Mouse (Mus musculus) gastrocnemius, postnatal 36 days (tissue): ENCODE data around the gene Sp140. TPM values are rescaled to one million over a fixed set of nuclear protein-coding genes. Genes with fewer than 3 reads are reported as not detected.
A peak's percentile ranks its signal among the peaks of the same experiment; 100 is the strongest.
"Not testable (repeated sequence)": the region's sequence is repeated elsewhere in the genome, so short reads cannot be mapped to it uniquely, and the experiment has no call there.

ENCODE experiments used
- DNase-seq, 2 experiments: peaks; one replicate each; pipeline ENCODE4 v3.0.0; 2022
- intact Hi-C: fragments of 180-260 bp; cut with DNase I; formaldehyde crosslinking; loops from one replicate; pipeline ENCODE4 v1.15.1; 2025
- long read RNA-seq, 2 experiments: library from polyadenylated mRNA; stranded (forward); transcript quantifications; one replicate each; pipeline ENCODE4 v2.0.0; 2021
- total RNA-seq, 2 experiments: library from RNA; stranded (reverse); gene quantifications; 2 replicates each; pipeline ENCODE4 v1.2.3; 2021

Sp140 gene
- under 1 TPM; 0.79 TPM for total RNA-seq
- long read RNA-seq, experiment 1, result 0 reads
- long read RNA-seq, experiment 2, result 0 reads

GRCm38 (mm10) chr1:85600078-85600477 is at the start of gene Sp140:
TSS of gene Sp140 (plus strand) at chr1:85600378.
- intact Hi-C loops, result not testable (repeated sequence)

GRCm38 (mm10) chr1:85555261-85555660 is 44.9 kb upstream of the Sp140 start:
- intact Hi-C loops, result not testable (repeated sequence)
- DNase-seq, result peak in 1 of 2 experiments; percentile 36

More at GRCm38 (mm10) chr1:85600078-85600477, at the start of gene Sp140:
- DNase-seq, result not testable (repeated sequence)

GRCm38 (mm10) chr1:85573554-85573953 is 26.6 kb upstream of the Sp140 start:
- DNase-seq, intact Hi-C loops: not testable (repeated sequence)

- intact Hi-C loops, DNase-seq: not testable (repeated sequence)
Measured at GRCm38 (mm10) chr1:85575376-85575775, 24.8 kb upstream of the Sp140 start, which contains the start of gene G530012D18Rik. TSS of gene G530012D18Rik (plus strand) at chr1:85575676.

- intact Hi-C loops, DNase-seq: not testable (repeated sequence)
Measured at GRCm38 (mm10) chr1:85578372-85579010, 21.7 kb upstream of the Sp140 start.

- intact Hi-C loops, result loop anchor here (5.0 kb wide), 1 partner anchor 158 kb away; no protein-coding TSS in a partner anchor
- not testable (repeated sequence) for DNase-seq
Measured at GRCm38 (mm10) chr1:85579199-85580147, 20.7 kb upstream of the Sp140 start.

- DNase-seq, result not testable (repeated sequence)
- intact Hi-C loops, result loop anchor here (5.0 kb wide), 1 partner anchor 157 kb away; no protein-coding TSS in a partner anchor
Measured at GRCm38 (mm10) chr1:85580148-85580534, 20.0 kb upstream of the Sp140 start.

- intact Hi-C loops, result loop anchor here (5.0 kb wide), 1 partner anchor 157 kb away; no protein-coding TSS in a partner anchor
- DNase-seq, result not testable (repeated sequence)
Measured at GRCm38 (mm10) chr1:85580578-85580977, 19.6 kb upstream of the Sp140 start.

- intact Hi-C loops, result loop anchor here (5.0 kb wide), 1 partner anchor 156 kb away; no protein-coding TSS in a partner anchor
- DNase-seq, result not testable (repeated sequence)
Measured at GRCm38 (mm10) chr1:85581518-85581917, 18.7 kb upstream of the Sp140 start.

- intact Hi-C loops, DNase-seq: not testable (repeated sequence)
Measured at GRCm38 (mm10) chr1:85588697-85589096, 11.5 kb upstream of the Sp140 start.

- DNase-seq, intact Hi-C loops: not testable (repeated sequence)
Measured at GRCm38 (mm10) chr1:85592526-85592925, 7.7 kb upstream of the Sp140 start.

GRCm38 (mm10) chr1:85598271-85599012 is 1.7 kb upstream of the Sp140 start, which contains the start of gene Sp110:
TSS of gene Sp110 (minus strand) at chr1:85598817.
- DNase-seq, intact Hi-C loops: not testable (repeated sequence)

GRCm38 (mm10) chr1:85600794-85601193 is 616 bp downstream of the Sp140 start:
- DNase-seq, intact Hi-C loops: not testable (repeated sequence)

- DNase-seq, intact Hi-C loops: not testable (repeated sequence)
Measured at GRCm38 (mm10) chr1:85604341-85604740, 4.2 kb downstream of the Sp140 start.

- DNase-seq, intact Hi-C loops: not testable (repeated sequence)
Measured at GRCm38 (mm10) chr1:85608361-85608760, 8.2 kb downstream of the Sp140 start.

- DNase-seq, intact Hi-C loops: not testable (repeated sequence)
Measured at GRCm38 (mm10) chr1:85610581-85610980, 10.4 kb downstream of the Sp140 start.

- DNase-seq, intact Hi-C loops: not testable (repeated sequence)
Measured at GRCm38 (mm10) chr1:85615096-85615495, 14.9 kb downstream of the Sp140 start.

- intact Hi-C loops, DNase-seq: not testable (repeated sequence)
Measured at GRCm38 (mm10) chr1:85615819-85616218, 15.6 kb downstream of the Sp140 start.

- DNase-seq, intact Hi-C loops: not testable (repeated sequence)
Measured at GRCm38 (mm10) chr1:85617161-85617560, 17.0 kb downstream of the Sp140 start.

- DNase-seq, intact Hi-C loops: not testable (repeated sequence)
Measured at GRCm38 (mm10) chr1:85618689-85619088, 18.5 kb downstream of the Sp140 start.
